Mouse (Mus musculus) thymus, adult 2 months (tissue): ENCODE results near the gene Olfr9.
"Not testable (repeated sequence)": the region's sequence is repeated elsewhere in the genome, so short reads cannot be mapped to it uniquely, and the experiment has no call there.

Experiments used
- CTCF ChIP-seq: fragments of 200-500 bp; IDR thresholded peaks from 2 replicates; pipeline ENCODE4 v1.5.1; 2012; ENCODE audit warnings: mild to moderate bottlenecking, control low read depth, low read length, moderate library complexity, borderline replicate concordance; ENCODE audit not compliant: control insufficient read depth, poor library complexity, insufficient read depth; ENCODE audit errors: extremely low read depth
- POLR2A ChIP-seq: fragments of 200-500 bp; IDR thresholded peaks from 2 replicates; pipeline ENCODE4 v1.6.1; 2012; ENCODE audit warnings: mild to moderate bottlenecking, low read length, control low read depth, moderate library complexity; ENCODE audit not compliant: control insufficient read depth, poor library complexity, insufficient read depth; ENCODE audit errors: extremely low read depth

GRCm38 (mm10) chr10:128989131-128989530 lies at the start of gene Olfr9:
- not testable (repeated sequence) for TF ChIP-seq CTCF, POLR2A
